Mouse (Mus musculus): ENCODE data around the gene Emc1. TPM values are rescaled to one million over a fixed set of nuclear protein-coding genes. Genes with fewer than 3 reads are reported as not detected.

Gene Emc1
- polyA plus RNA-seq, 1 experiment: 37.3 TPM

DNA sequence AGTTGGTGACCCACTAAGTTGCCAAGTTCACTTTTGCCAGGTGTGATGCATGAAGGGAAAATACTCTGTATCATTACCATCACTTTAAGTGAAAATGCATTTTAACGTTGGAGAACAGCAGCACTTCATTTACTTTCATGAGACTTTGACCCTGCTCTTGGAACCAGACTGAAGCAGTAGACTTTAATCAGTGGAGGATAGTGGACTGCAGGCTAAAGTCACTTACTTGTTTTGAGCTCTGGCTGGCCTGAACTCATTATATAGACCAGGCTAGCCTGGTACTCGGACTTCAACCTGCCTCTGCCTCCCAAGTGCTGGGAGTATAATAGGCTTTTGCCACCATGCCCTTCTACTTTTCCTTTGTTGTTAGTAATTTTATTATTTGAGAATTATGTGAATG is 70.9 kb downstream of the Emc1 start:
- H3K4me1 ChIP-seq (ENCODE audit: control insufficient read depth, insufficient read depth, low read length): no peaks in the 10 kb centered on the region
- no peak overlapping the region for H3K9ac ChIP-seq (ENCODE audit: low read depth, poor library complexity, severe bottlenecking)
- TF ChIP-seq POLR2A (IDR thresholded peaks at IDR 0.05; ENCODE audit: insufficient read depth, low read length): no peak
- TF ChIP-seq EP300 (IDR thresholded peaks at IDR 0.05; ENCODE audit: insufficient read depth, low read depth, low read length): no peak
- TF ChIP-seq CTCF (IDR thresholded peaks at IDR 0.05; ENCODE audit: low read depth, low read length): no peak
- no peaks in the 10 kb centered on the region for H3K9me3 ChIP-seq (replicated peaks; ENCODE audit: control insufficient read depth, insufficient read depth, low read length, poor library complexity, severe bottlenecking)
- H3K27me3 ChIP-seq (ENCODE audit: control insufficient read depth, insufficient read depth, low read length, poor library complexity, severe bottlenecking): no peaks in the 10 kb centered on the region
- no peak overlapping the region for H3K4me3 ChIP-seq (ENCODE audit: low read depth, low read length)
- no peak overlapping the region for H3K27ac ChIP-seq (ENCODE audit: insufficient read depth, low read length)
- peaks cover 80% of the 10 kb centered on the region for H3K36me3 ChIP-seq (ENCODE audit: control insufficient read depth, insufficient read depth, low read length, poor library complexity, severe bottlenecking)

Other genes starting within 250 kb of the Emc1 start
- 137 and 154 TPM in 2 replicates for gene Minos1, start 221.5 kb upstream of the Emc1 start, polyA plus RNA-seq (2011; ENCODE audit: insufficient read depth, insufficient read length, low read depth, missing spikeins)
- 293 and 299 TPM in 2 replicates for gene Capzb, start 159.7 kb upstream of the Emc1 start, polyA plus RNA-seq (2011; ENCODE audit: insufficient read depth, insufficient read length, low read depth, missing spikeins)
- 10.1 and 14.0 TPM in 2 replicates for gene Pqlc2, start 41.9 kb upstream of the Emc1 start, polyA plus RNA-seq (2011; ENCODE audit: insufficient read depth, insufficient read length, low read depth, missing spikeins)
- 32.4 and 33.5 TPM in 2 replicates for gene Akr7a5, start 41.8 kb upstream of the Emc1 start, polyA plus RNA-seq (2011; ENCODE audit: insufficient read depth, insufficient read length, low read depth, missing spikeins)
- 112 and 122 TPM in 2 replicates for gene Mrto4, start within 50 bp of the Emc1 start, polyA plus RNA-seq (2011; ENCODE audit: insufficient read depth, insufficient read length, low read depth, missing spikeins)
- 141 and 159 TPM in 2 replicates for gene Ubr4, start within 50 bp of the Emc1 start, polyA plus RNA-seq (2011; ENCODE audit: insufficient read depth, insufficient read length, low read depth, missing spikeins)
- 20.5 and 20.7 TPM in 2 replicates for gene Iffo2, start 178.0 kb downstream of the Emc1 start, polyA plus RNA-seq (2011; ENCODE audit: insufficient read depth, insufficient read length, low read depth, missing spikeins)